Mouse (Mus musculus): ENCODE data around the gene Parp3.

- no peak for TF ChIP-seq POLR2A (IDR thresholded peaks at IDR 0.05; ENCODE audit: borderline replicate concordance, extremely low read depth, low read depth, low read length)
- no peak for TF ChIP-seq CTCF (IDR thresholded peaks at IDR 0.05; ENCODE audit: insufficient read depth, low read length)
Observed at GRCm38 (mm10) chr9:106442680-106443079, 34.1 kb downstream of the Parp3 start.
